Mouse (Mus musculus) midbrain, embryonic 12.5 days (tissue): ENCODE measurements around the gene Prpf3. TPM values are rescaled to one million over a fixed set of nuclear protein-coding genes. Genes with fewer than 3 reads are reported as not detected.
"Not testable (repeated sequence)": the region's sequence is repeated elsewhere in the genome, so short reads cannot be mapped to it uniquely, and the experiment has no call there.

Experiments used
- ATAC-seq: fragments of 200-750 bp; cut with Nextera tagmentation; 2 replicates; pipeline ENCODE4 v1.8.0; 2017; ENCODE audit warnings: low read depth, moderate TSS enrichment, moderate library complexity; ENCODE audit not compliant: low FRiP score
- H3K27ac ChIP-seq: fragments of 300-500 bp; sonication (generic); replicated peaks from 2 replicates; pipeline ENCODE4 v1.5.1; 2016; ENCODE audit warnings: mild to moderate bottlenecking
- H3K27me3 ChIP-seq: fragments of 300-500 bp; sonication (generic); 2 replicates; pipeline ENCODE4 v1.6.1; 2016; ENCODE audit warnings: mild to moderate bottlenecking
- H3K36me3 ChIP-seq: fragments of 300-500 bp; sonication (generic); 2 replicates; pipeline ENCODE4 v1.6.1; 2016
- H3K4me1 ChIP-seq: fragments of 300-500 bp; sonication (generic); 2 replicates; pipeline ENCODE4 v1.6.1; 2016
- H3K4me2 ChIP-seq: fragments of 300-500 bp; sonication (generic); replicated peaks from 2 replicates; pipeline ENCODE4 v1.6.1; 2016; ENCODE audit warnings: mild to moderate bottlenecking, moderate library complexity
- H3K4me3 ChIP-seq: fragments of 300-500 bp; sonication (generic); 2 replicates; pipeline ENCODE4 v1.5.1; 2016; ENCODE audit warnings: mild to moderate bottlenecking
- H3K9ac ChIP-seq: fragments of 300-500 bp; sonication (generic); replicated peaks from 2 replicates; pipeline ENCODE4 v1.6.1; 2016; ENCODE audit warnings: mild to moderate bottlenecking, moderate library complexity
- H3K9me3 ChIP-seq: fragments of 300-500 bp; sonication (generic); 2 replicates; pipeline ENCODE4 v1.6.1; 2016; ENCODE audit warnings: mild to moderate bottlenecking
- WGBS: fragments of 180-500 bp; shearing (Covaris S2); methylation state at CpG from one replicate; pipeline ENCODE4 v1.1.7; 2016; 5-methylcytosine and 5-hydroxymethylcytosine counted together
- polyA plus RNA-seq: library from polyadenylated mRNA; unstranded; fragments of >200 nt; fragmentation: Nextera tagmentation; extraction: Ambion mirVana; gene quantifications from 2 replicates; pipeline ENCODE4 v1.2.1, GENCODE M21; 2016

The Prpf3 gene
- 55.8 and 61.1 TPM in 2 replicates for polyA plus RNA-seq

- peaks cover 27% of the 10 kb centered on the region for H3K36me3 ChIP-seq
- H3K4me1 ChIP-seq: peaks cover 9% of the 10 kb centered on the region
- H3K9me3 ChIP-seq: no peaks in the 10 kb centered on the region
- H3K4me2 ChIP-seq: peak within 1 kb of the TSS; percentile 84
- peak within 1 kb of the TSS; percentile 92 for H3K9ac ChIP-seq
- under 1% methylated on average over 56 of the region's 56 CpGs for WGBS
- ATAC-seq: peak; percentile 97
- H3K27me3 ChIP-seq: no peaks in the 10 kb centered on the region
- H3K27ac ChIP-seq: peak within 1 kb of the TSS; percentile 63
- peak within 1 kb of the TSS; percentile 89 for H3K4me3 ChIP-seq
Measured at GRCm38 (mm10) chr3:95855502-95856089, at the start of gene Prpf3. Gene Prpf3 (minus strand): TSS chr3:95855885.

- Histone ChIP-seq H3K36me3 (no peaks in the 10 kb centered on the region), H3K4me3 (peak within 1 kb of the TSS; percentile 35), H3K4me1 (peaks cover 45% of the 10 kb centered on the region), H3K9ac (peak within 1 kb of the TSS; percentile 58), H3K27me3 (peaks cover 27% of the 10 kb centered on the region), H3K4me2 (peak within 1 kb of the TSS; percentile 70), H3K9me3 (no peaks in the 10 kb centered on the region), H3K27ac (peak within 1 kb of the TSS; percentile 30)
- ATAC-seq: peak; percentile 65
- 2% methylated on average over 15 of the region's 15 CpGs for WGBS
Measured at GRCm38 (mm10) chr3:95904568-95904967, 48.9 kb upstream of the Prpf3 start, which contains the start of gene Car14. Gene Car14 (minus strand): TSS chr3:95904691.

GRCm38 (mm10) chr3:95903753-95904502 is 48.2 kb upstream of the Prpf3 start:
- under 1% methylated on average over 15 of the region's 15 CpGs for WGBS
- Histone ChIP-seq H3K36me3 (no peaks in the 10 kb centered on the region), H3K9ac (peak overlapping the region; percentile 58), H3K4me1 (peaks cover 45% of the 10 kb centered on the region), H3K9me3 (no peaks in the 10 kb centered on the region), H3K4me2 (peak overlapping the region; percentile 70), H3K27ac (peak overlapping the region; percentile 30; the same call in 1 of the 2 replicates), H3K27me3 (peaks cover 27% of the 10 kb centered on the region), H3K4me3 (peak overlapping the region; percentile 35)
- no peak for ATAC-seq

GRCm38 (mm10) chr3:95902643-95903042 is 47.0 kb upstream of the Prpf3 start:
- Histone ChIP-seq H3K4me1 (peaks cover 45% of the 10 kb centered on the region), H3K9me3 (no peaks in the 10 kb centered on the region), H3K27me3 (peaks cover 22% of the 10 kb centered on the region), H3K4me3 (no peak overlapping the region), H3K9ac (no peak overlapping the region), H3K36me3 (peaks cover 3% of the 10 kb centered on the region; the same call in 1 of the 2 replicates), H3K27ac (no peak overlapping the region), H3K4me2 (peak overlapping the region; percentile 70)
- WGBS: 36% methylated on average over 6 of the region's 6 CpGs
- ATAC-seq: no peak

GRCm38 (mm10) chr3:95902373-95902625 is 46.6 kb upstream of the Prpf3 start:
- no peak overlapping the region for H3K4me3 ChIP-seq
- no peak overlapping the region; the same call in 1 of the 2 replicates for H3K9ac ChIP-seq
- H3K4me1 ChIP-seq: peaks cover 45% of the 10 kb centered on the region
- H3K27me3 ChIP-seq: peaks cover 18% of the 10 kb centered on the region
- no peak overlapping the region for H3K27ac ChIP-seq
- no peaks in the 10 kb centered on the region for H3K9me3 ChIP-seq
- peaks cover 3% of the 10 kb centered on the region; the same call in 1 of the 2 replicates for H3K36me3 ChIP-seq
- no peak for ATAC-seq
- peak overlapping the region; percentile 70 for H3K4me2 ChIP-seq

GRCm38 (mm10) chr3:95901616-95902372 is 46.1 kb upstream of the Prpf3 start:
- Histone ChIP-seq H3K36me3 (peaks cover 3% of the 10 kb centered on the region; the same call in 1 of the 2 replicates), H3K27ac (no peak overlapping the region), H3K9ac (peak overlapping the region; percentile 20; the same call in 1 of the 2 replicates), H3K4me1 (peaks cover 45% of the 10 kb centered on the region), H3K9me3 (no peaks in the 10 kb centered on the region), H3K4me2 (no peak overlapping the region), H3K27me3 (peaks cover 15% of the 10 kb centered on the region), H3K4me3 (no peak overlapping the region)
- WGBS: 68% methylated on average over 9 of the region's 9 CpGs
- no peak for ATAC-seq

- peaks cover 15% of the 10 kb centered on the region for H3K27me3 ChIP-seq
- H3K4me2 ChIP-seq: no peak overlapping the region
- no peaks in the 10 kb centered on the region for H3K9me3 ChIP-seq
- H3K9ac ChIP-seq: no peak overlapping the region
- H3K27ac ChIP-seq: no peak overlapping the region
- H3K4me1 ChIP-seq: peaks cover 30% of the 10 kb centered on the region
- H3K36me3 ChIP-seq: peaks cover 3% of the 10 kb centered on the region; the same call in 1 of the 2 replicates
- H3K4me3 ChIP-seq: no peak overlapping the region
- ATAC-seq: no peak
- WGBS: 81% methylated on average over 13 of the region's 13 CpGs
Measured at GRCm38 (mm10) chr3:95899800-95900524, 44.3 kb upstream of the Prpf3 start.

GRCm38 (mm10) chr3:95895501-95895900 is 39.8 kb upstream of the Prpf3 start:
- H3K9me3 ChIP-seq, H3K36me3 ChIP-seq, ATAC-seq, H3K9ac ChIP-seq, H3K27ac ChIP-seq, H3K4me3 ChIP-seq: not testable (repeated sequence)
- 90% methylated on average over 7 of the region's 7 CpGs for WGBS
- peaks cover 18% of the 10 kb centered on the region for H3K27me3 ChIP-seq
- H3K4me1 ChIP-seq: peaks cover 18% of the 10 kb centered on the region
- 0 out of 2 replicates have a peak overlapping the region, but pooled peaks have one; percentile 87 for H3K4me2 ChIP-seq

- H3K27me3 ChIP-seq: peaks cover 18% of the 10 kb centered on the region
- no peak; the same call in 1 of the 2 replicates for ATAC-seq
- H3K4me2 ChIP-seq: peak overlapping the region; percentile 87
- WGBS: 22% methylated on average over 16 of the region's 16 CpGs
- peak overlapping the region; percentile 71 for H3K4me3 ChIP-seq
- peak overlapping the region; percentile 72 for H3K9ac ChIP-seq
- peaks cover 18% of the 10 kb centered on the region for H3K4me1 ChIP-seq
- peak overlapping the region; percentile 42 for H3K27ac ChIP-seq
- peaks cover 3% of the 10 kb centered on the region; the same call in 1 of the 2 replicates for H3K36me3 ChIP-seq
- H3K9me3 ChIP-seq: no peaks in the 10 kb centered on the region
Measured at GRCm38 (mm10) chr3:95894317-95895160, 38.9 kb upstream of the Prpf3 start.

- H3K36me3 ChIP-seq, H3K9me3 ChIP-seq: not testable (repeated sequence)
- peak within 1 kb of the TSS; percentile 71 for H3K4me3 ChIP-seq
- H3K4me1 ChIP-seq: peaks cover 18% of the 10 kb centered on the region
- under 1% methylated on average over 29 of the region's 43 CpGs for WGBS
- H3K27ac ChIP-seq: peak within 1 kb of the TSS; percentile 42
- H3K4me2 ChIP-seq: peak within 1 kb of the TSS; percentile 87
- peaks cover 18% of the 10 kb centered on the region for H3K27me3 ChIP-seq
- peak; percentile 98 for ATAC-seq
- H3K9ac ChIP-seq: peak within 1 kb of the TSS; percentile 72
Measured at GRCm38 (mm10) chr3:95893606-95894316, 38.1 kb upstream of the Prpf3 start, which contains the start of gene Aph1a. Gene Aph1a (plus strand): TSS chr3:95893969.
